Mouse (Mus musculus): ENCODE measurements around the gene Vmn1r201.

Gene Vmn1r201

GRCm38 (mm10) chr13:22471623-22472022 is at the start of gene Vmn1r201:
TSS of gene Vmn1r201 (plus strand) at chr13:22471923.
- DNase-seq: no peak

- no peak for DNase-seq
Measured at GRCm38 (mm10) chr13:22455145-22455544, 16.6 kb upstream of the Vmn1r201 start.

- DNase-seq: no peak
Measured at GRCm38 (mm10) chr13:22502431-22502830, 30.7 kb downstream of the Vmn1r201 start.

GRCm38 (mm10) chr13:22505281-22505680 is 33.6 kb downstream of the Vmn1r201 start, which contains the start of gene Vmn1r202:
TSS of gene Vmn1r202 (minus strand) at chr13:22505381.
- no peak for DNase-seq

- no peak for DNase-seq
Measured at GRCm38 (mm10) chr13:22517814-22518213, 46.1 kb downstream of the Vmn1r201 start, which contains the start of gene Vmn1r203. TSS of gene Vmn1r203 (plus strand) at chr13:22518114.

Data from embryo, embryonic 11 days (tissue).